Mouse (Mus musculus): Measurements from ENCODE around the gene Hfe.

DNA sequence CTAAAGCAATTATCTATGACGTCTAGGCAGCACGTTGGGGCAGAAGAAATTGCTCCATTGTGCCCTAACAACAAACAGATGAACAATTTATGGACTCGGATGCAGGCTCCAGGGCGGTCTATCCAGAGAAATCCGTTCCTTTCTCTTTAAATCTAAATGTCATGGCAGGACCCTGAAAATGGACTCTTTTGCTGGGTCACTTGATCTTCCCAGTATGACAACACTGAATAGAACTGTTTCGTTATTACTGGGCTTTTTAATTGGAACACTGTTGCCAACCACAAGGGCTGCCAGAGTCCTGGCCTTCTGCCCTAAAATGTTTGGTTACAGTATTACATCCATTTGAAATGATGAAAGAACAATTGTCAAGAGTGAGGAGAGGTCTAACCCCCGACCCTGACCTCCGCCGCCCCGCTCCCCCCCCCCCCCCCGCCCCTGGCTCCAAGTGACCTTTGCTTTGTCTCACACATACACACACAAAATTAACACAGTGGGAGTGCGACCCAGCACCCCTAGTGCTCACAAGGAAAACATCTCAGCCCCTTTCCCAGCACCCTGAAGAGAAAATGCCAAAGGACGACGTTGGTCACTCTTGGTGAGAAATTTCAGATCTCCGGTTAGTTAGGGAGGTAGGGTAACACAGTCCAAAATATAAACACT is 810 bp downstream of the Hfe start:
- TF ChIP-seq POLR2A (IDR thresholded peaks at IDR 0.05; ENCODE audit: low read depth, low read length) = no peak
- TF ChIP-seq CTCF (IDR thresholded peaks at IDR 0.05; ENCODE audit: borderline replicate concordance, insufficient read depth, low read length) = no peak
